ENCODE assay signal across 8 mouse cellular contexts in the genomic region with DNA sequence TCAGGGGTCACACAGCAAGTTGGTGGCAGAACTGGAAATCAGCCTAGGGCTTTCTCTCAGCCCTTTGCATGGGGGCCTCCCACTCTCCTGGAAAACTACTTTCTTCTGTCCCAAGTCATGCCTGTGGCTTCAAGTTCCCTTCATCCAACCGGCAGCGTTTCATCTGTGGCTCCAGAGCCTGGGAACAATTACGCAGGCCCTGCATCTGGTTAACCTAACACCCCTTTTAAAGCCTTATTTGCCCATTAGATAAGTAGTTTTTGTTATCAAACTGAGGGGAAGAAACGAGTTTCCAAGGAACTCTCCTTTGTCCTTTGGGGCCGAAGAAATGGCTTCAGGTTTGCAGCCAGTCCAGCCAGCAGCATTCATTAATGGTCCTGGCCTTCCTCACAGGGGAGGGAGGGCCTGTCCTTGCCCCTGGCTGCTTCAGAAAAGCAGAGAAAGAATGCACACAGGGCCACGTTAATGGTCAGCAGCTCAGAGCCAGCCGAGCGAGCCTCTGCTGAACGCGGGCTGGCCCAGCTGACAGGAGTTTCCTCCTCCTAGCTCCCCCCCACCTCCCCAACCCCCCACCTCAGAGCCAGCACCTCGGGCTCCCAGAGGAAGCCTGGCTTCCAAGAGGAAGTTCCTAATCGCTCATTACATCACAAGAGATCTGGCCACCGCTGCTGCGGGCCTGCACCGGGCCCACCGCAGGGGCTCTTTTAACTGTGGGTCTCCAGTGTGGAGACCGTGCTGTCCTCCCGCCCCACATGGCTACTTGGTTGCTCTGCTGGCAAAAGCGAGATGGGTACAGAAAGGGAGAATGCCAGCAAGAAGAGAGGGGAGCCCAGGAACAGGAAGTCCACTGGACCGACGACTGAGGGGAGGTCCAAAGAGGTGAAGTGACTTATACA.
A peak's percentile ranks its signal among the peaks of the same experiment; 100 is the strongest.
DNase-seq lines count a peak whose midpoint lies in the region; ATAC-seq and TF ChIP-seq lines count a peak whose summit lies in the region.

No protein-coding gene starts in this region.

- no peaks in the 10 kb centered on the region for H3K27me3 ChIP-seq in embryonic facial prominence, embryonic 14.5 days (replicated peaks; ENCODE audit: control insufficient read depth, insufficient read depth, low read length)
- H3K27me3 ChIP-seq in hindbrain, embryonic 15.5 days: no peaks in the 10 kb centered on the region
- no peaks in the 10 kb centered on the region for H3K27me3 ChIP-seq in liver, adult 2 months (ENCODE audit: control insufficient read depth, insufficient read depth, low read length)

- no peaks in the 10 kb centered on the region for H3K36me3 ChIP-seq in embryonic facial prominence, embryonic 14.5 days (ENCODE audit: control insufficient read depth, insufficient read depth, low read length)
- no peaks in the 10 kb centered on the region for H3K36me3 ChIP-seq in hindbrain, embryonic 15.5 days
- H3K36me3 ChIP-seq in liver, adult 2 months (ENCODE audit: control insufficient read depth, insufficient read depth, low read length): no peaks in the 10 kb centered on the region

- H3K9ac ChIP-seq in embryonic facial prominence, embryonic 14.5 days (ENCODE audit: low read depth, low read length): peak overlapping the region; percentile 54
- no peak overlapping the region for H3K9ac ChIP-seq in hindbrain, embryonic 15.5 days
- H3K9ac ChIP-seq in liver, adult 2 months (ENCODE audit: low read depth, low read length): 0 out of 2 replicates have a peak overlapping the region, but pooled peaks have one; percentile 32

- H3K27ac ChIP-seq in embryonic facial prominence, embryonic 14.5 days (replicated peaks; ENCODE audit: low read depth, low read length): peak overlapping the region; percentile 90
- peak overlapping the region; percentile 35 for H3K27ac ChIP-seq in hindbrain, embryonic 15.5 days (replicated peaks)
- peak overlapping the region; percentile 89 for H3K27ac ChIP-seq in liver, adult 2 months (replicated peaks; ENCODE audit: insufficient read depth, low read depth, low read length)

- H3K4me3 ChIP-seq in embryonic facial prominence, embryonic 14.5 days (ENCODE audit: low read depth, low read length): 0 out of 2 replicates have a peak overlapping the region, but pooled peaks have one; percentile 2
- H3K4me3 ChIP-seq in hindbrain, embryonic 15.5 days: no peak overlapping the region
- no peak overlapping the region for H3K4me3 ChIP-seq in liver, adult 2 months (ENCODE audit: insufficient read depth, low read depth, low read length)

- no peaks in the 10 kb centered on the region for H3K9me3 ChIP-seq in embryonic facial prominence, embryonic 14.5 days (ENCODE audit: control insufficient read depth, low read length)
- no peaks in the 10 kb centered on the region for H3K9me3 ChIP-seq in hindbrain, embryonic 15.5 days

- H3K4me1 ChIP-seq in embryonic facial prominence, embryonic 14.5 days (ENCODE audit: control insufficient read depth, insufficient read depth, low read length): peaks cover 72% of the 10 kb centered on the region
- H3K4me1 ChIP-seq in hindbrain, embryonic 15.5 days (replicated peaks): peaks cover 35% of the 10 kb centered on the region
- H3K4me1 ChIP-seq in liver, adult 2 months (ENCODE audit: control insufficient read depth, insufficient read depth, low read length): peaks cover 10% of the 10 kb centered on the region

- peak; percentile 24 for ATAC-seq in embryonic facial prominence, embryonic 14.5 days (ENCODE audit: low read depth)
- ATAC-seq in hindbrain, embryonic 15.5 days (ENCODE audit: low FRiP score, low read depth): 0 out of 2 replicates have a peak, but pooled peaks have one; percentile 27
- ATAC-seq in inflammation-experienced regulatory T-cells, adult 6 months: no peak

- no peak for TF ChIP-seq POLR2A in liver, adult 2 months (IDR thresholded peaks at IDR 0.05; ENCODE audit: extremely low read depth, insufficient read depth, low read length)

- H3K79me2 ChIP-seq in liver, adult 2 months (ENCODE audit: control insufficient read depth, insufficient read depth, low read length): peaks cover 17% of the 10 kb centered on the region; the same call in 1 of the 2 replicates

- peak overlapping the region; percentile 46 for H3K4me2 ChIP-seq in embryonic facial prominence, embryonic 14.5 days (ENCODE audit: low read depth, low read length)
- H3K4me2 ChIP-seq in hindbrain, embryonic 15.5 days: peak overlapping the region; percentile 18

- no peak for TF ChIP-seq CTCF in liver, adult 2 months (IDR thresholded peaks at IDR 0.05; ENCODE audit: low read depth, low read length)

- WGBS in embryonic facial prominence, embryonic 14.5 days: 5% methylated on average over 20 of the region's 21 CpGs
- WGBS in hindbrain, embryonic 15.5 days: 7% methylated on average over 21 of the region's 21 CpGs
- WGBS in liver, adult 2 months: 63% methylated on average over 21 of the region's 21 CpGs

- peak; percentile 24 for DNase-seq in adipocyte (ENCODE audit: low spot score)
- peak; percentile 77 for DNase-seq in embryonic facial prominence, embryonic 14.5 days (ENCODE audit: low spot score)
- DNase-seq in liver, adult 2 months (ENCODE audit: extremely low read depth, low read depth, low spot score): no peak
- peak; percentile 76 for DNase-seq in retina, postnatal 1 day
- DNase-seq in ovary, adult 18-20 months (ENCODE audit: low spot score): no peak
- no peak for DNase-seq in right cerebral cortex, postnatal 25 days

Comparison
In these comparisons a context has a peak if more than half of its experiments do, and no peak if none do; other contexts are left out.
1. DNase-seq: peak in adipocyte (single experiment), embryonic facial prominence, embryonic 14.5 days (single experiment) and retina, postnatal 1 day (single experiment); none in liver, adult 2 months (single experiment), ovary, adult 18-20 months (single experiment) and right cerebral cortex, postnatal 25 days (single experiment).
2. H3K27ac ChIP-seq: peak in every context shown above with its lines; median percentile 90 in embryonic facial prominence, embryonic 14.5 days; 89 in liver, adult 2 months; 35 in hindbrain, embryonic 15.5 days.